Mouse (Mus musculus) hindbrain, embryonic 13.5 days (tissue): ENCODE measurements around the gene Kiz. TPM values are rescaled to one million over a fixed set of nuclear protein-coding genes. Genes with fewer than 3 reads are reported as not detected.

Experiments used
- ATAC-seq: fragments of 200-750 bp; cut with Nextera tagmentation; 2 replicates; pipeline ENCODE4 v1.8.0; 2017; ENCODE audit warnings: moderate TSS enrichment; ENCODE audit not compliant: low FRiP score
- H3K27ac ChIP-seq: fragments of 300-500 bp; sonication (generic); 2 replicates; pipeline ENCODE4 v1.5.1; 2015; ENCODE audit warnings: inconsistent platforms, mild to moderate bottlenecking, moderate library complexity
- H3K27me3 ChIP-seq: fragments of 300-500 bp; sonication (generic); 2 replicates; pipeline ENCODE4 v1.6.1; 2015; ENCODE audit warnings: mild to moderate bottlenecking, inconsistent platforms
- H3K36me3 ChIP-seq: fragments of 300-500 bp; sonication (generic); 2 replicates; pipeline ENCODE4 v1.6.1; 2015; ENCODE audit warnings: mild to moderate bottlenecking, inconsistent platforms
- H3K4me1 ChIP-seq: fragments of 300-500 bp; sonication (generic); replicated peaks from 2 replicates; pipeline ENCODE4 v1.6.1; 2015; ENCODE audit warnings: inconsistent platforms
- H3K4me2 ChIP-seq: fragments of 300-500 bp; sonication (generic); 2 replicates; pipeline ENCODE4 v1.6.1; 2015; ENCODE audit warnings: inconsistent platforms, mild to moderate bottlenecking, moderate library complexity
- H3K4me3 ChIP-seq: fragments of 300-500 bp; sonication (generic); 2 replicates; pipeline ENCODE4 v1.5.1; 2015; ENCODE audit warnings: mild to moderate bottlenecking, inconsistent platforms
- H3K9ac ChIP-seq: fragments of 300-500 bp; sonication (generic); 2 replicates; pipeline ENCODE4 v1.6.1; 2015; ENCODE audit warnings: mild to moderate bottlenecking, inconsistent platforms
- H3K9me3 ChIP-seq: fragments of 300-500 bp; sonication (generic); 2 replicates; pipeline ENCODE4 v1.6.1; 2016; ENCODE audit warnings: inconsistent platforms
- WGBS: fragments of 180-500 bp; shearing (Covaris S2); methylation state at CpG from one replicate; pipeline ENCODE4 v1.1.7; 2015; 5-methylcytosine and 5-hydroxymethylcytosine counted together
- polyA plus RNA-seq: library from polyadenylated mRNA; unstranded; fragments of >200 nt; fragmentation: Nextera tagmentation; extraction: Ambion mirVana; gene quantifications from 2 replicates; pipeline ENCODE4 v1.2.1, GENCODE M21; 2015

Gene Kiz
- polyA plus RNA-seq, 1 experiment from 2014 or later: 28.3 TPM

DNA sequence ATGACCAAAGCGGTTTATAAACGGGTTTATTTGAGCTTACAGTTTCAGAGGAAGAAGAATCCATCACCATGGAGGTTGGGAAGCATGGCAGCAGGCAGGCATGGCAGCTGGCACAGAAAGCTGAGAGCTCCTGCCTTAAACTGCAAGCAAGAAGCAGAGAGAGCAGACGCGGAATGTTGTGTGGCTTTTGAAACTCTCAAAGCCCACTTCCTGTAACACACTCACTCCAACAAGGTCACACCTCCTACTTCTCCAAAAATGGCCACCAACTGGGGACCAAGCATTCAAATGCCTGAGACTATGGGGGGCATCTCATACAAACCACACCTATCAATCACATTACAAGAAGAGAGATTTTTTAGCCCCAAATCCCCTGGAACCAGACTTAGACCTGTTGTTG lies 154.5 kb downstream of the Kiz start:
- Histone ChIP-seq H3K4me1 (peaks cover 22% of the 10 kb centered on the region), H3K4me3 (no peak overlapping the region), H3K4me2 (no peak overlapping the region), H3K9me3 (no peaks in the 10 kb centered on the region), H3K27me3 (no peaks in the 10 kb centered on the region), H3K9ac (no peak overlapping the region), H3K27ac (no peak overlapping the region), H3K36me3 (no peaks in the 10 kb centered on the region; the same call in 1 of the 2 replicates)
- 96% methylated on average over 4 of the region's 4 CpGs for WGBS
- no peak for ATAC-seq

DNA sequence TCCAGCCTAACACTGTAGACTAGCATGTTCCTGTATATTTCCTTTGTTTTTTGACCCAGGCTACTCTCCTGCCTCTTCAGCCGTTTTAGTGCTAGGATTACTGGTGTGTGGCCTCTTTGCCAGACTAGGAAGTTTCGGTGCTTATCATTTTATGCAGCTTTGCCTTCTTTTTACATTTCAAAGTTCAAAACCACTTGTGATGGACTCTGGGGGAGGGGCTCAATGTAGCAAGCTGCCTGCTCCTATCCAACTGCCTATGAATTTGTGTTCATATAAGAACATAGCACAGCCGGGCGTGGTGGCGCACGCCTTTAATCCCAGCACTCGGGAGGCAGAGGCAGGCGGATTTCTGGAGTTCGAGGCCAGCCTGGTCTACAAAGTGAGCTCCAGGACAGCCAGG lies 155.3 kb downstream of the Kiz start:
- WGBS: 97% methylated on average over 9 of the region's 9 CpGs
- H3K27ac ChIP-seq: no peak overlapping the region
- ATAC-seq: no peak

DNA sequence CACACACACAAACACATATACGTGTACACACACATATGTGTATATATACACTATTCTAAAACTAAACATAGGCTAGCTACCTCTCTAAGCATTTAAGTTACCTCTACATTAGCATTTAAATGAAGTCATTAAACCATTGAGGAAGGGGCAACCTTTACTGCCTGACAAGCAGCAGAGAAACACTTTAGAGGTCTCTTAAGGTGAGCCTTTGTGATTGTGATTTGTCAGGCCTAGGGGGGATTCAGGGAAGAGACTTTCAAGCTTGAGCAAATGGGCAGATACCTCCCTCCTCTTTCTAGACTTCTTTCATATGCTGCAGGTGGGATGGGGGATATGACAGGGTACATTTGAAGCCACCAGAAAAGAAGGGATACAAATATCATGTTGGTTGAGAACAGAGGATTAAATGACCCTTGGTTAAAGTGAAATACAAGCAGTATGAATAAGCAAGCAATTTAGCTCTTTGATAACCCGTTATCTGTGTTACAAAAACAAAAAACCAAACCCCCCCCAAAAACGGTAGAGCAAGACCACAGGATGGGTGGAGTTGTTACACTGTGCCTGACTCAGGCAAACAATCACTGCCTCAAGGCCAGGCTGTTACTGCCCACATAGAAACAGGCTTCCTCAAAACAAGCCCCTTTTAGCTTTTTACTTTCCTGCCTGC lies 155.9 kb downstream of the Kiz start:
- H3K27ac ChIP-seq: peak overlapping the region; percentile 98; the same call in 1 of the 2 replicates
- H3K4me2 ChIP-seq: peak overlapping the region; percentile 70
- H3K9me3 ChIP-seq: no peaks in the 10 kb centered on the region
- no peak for ATAC-seq
- no peaks in the 10 kb centered on the region for H3K27me3 ChIP-seq
- H3K4me1 ChIP-seq: peaks cover 30% of the 10 kb centered on the region
- peak overlapping the region; percentile 85 for H3K9ac ChIP-seq
- H3K36me3 ChIP-seq: no peaks in the 10 kb centered on the region; the same call in 1 of the 2 replicates
- 76% methylated on average over 3 of the region's 3 CpGs for WGBS
- peak overlapping the region; percentile 83 for H3K4me3 ChIP-seq

More for the DNA sequence above, 155.3 kb downstream of the Kiz start:
- Histone ChIP-seq H3K36me3 (no peaks in the 10 kb centered on the region; the same call in 1 of the 2 replicates), H3K27me3 (no peaks in the 10 kb centered on the region), H3K4me1 (peaks cover 26% of the 10 kb centered on the region), H3K9me3 (no peaks in the 10 kb centered on the region), H3K4me2 (no peak overlapping the region), H3K4me3 (no peak overlapping the region), H3K9ac (no peak overlapping the region)

GRCm38 (mm10) chr2:147012141-147012622 lies 156.5 kb downstream of the Kiz start:
- H3K27ac ChIP-seq: peak overlapping the region; percentile 98
- no peaks in the 10 kb centered on the region for H3K27me3 ChIP-seq
- H3K4me3 ChIP-seq: peak overlapping the region; percentile 83
- no peaks in the 10 kb centered on the region; the same call in 1 of the 2 replicates for H3K36me3 ChIP-seq
- ATAC-seq: peak; percentile 4; the same call in 1 of the 2 replicates
- 52% methylated on average over 7 of the region's 7 CpGs for WGBS
- peak overlapping the region; percentile 70 for H3K4me2 ChIP-seq
- peak overlapping the region; percentile 85 for H3K9ac ChIP-seq
- H3K4me1 ChIP-seq: peaks cover 31% of the 10 kb centered on the region
- no peaks in the 10 kb centered on the region for H3K9me3 ChIP-seq

GRCm38 (mm10) chr2:147012623-147013184 lies 157.0 kb downstream of the Kiz start, which contains the start of gene Xrn2:
Gene Xrn2 (plus strand): TSS chr2:147012996.
- no peaks in the 10 kb centered on the region for H3K9me3 ChIP-seq
- no peaks in the 10 kb centered on the region; the same call in 1 of the 2 replicates for H3K36me3 ChIP-seq
- under 1% methylated on average over 37 of the region's 37 CpGs for WGBS
- peak within 1 kb of the TSS; percentile 83 for H3K4me3 ChIP-seq
- H3K4me1 ChIP-seq: peaks cover 31% of the 10 kb centered on the region
- peak within 1 kb of the TSS; percentile 85 for H3K9ac ChIP-seq
- H3K27ac ChIP-seq: peak within 1 kb of the TSS; percentile 98
- H3K27me3 ChIP-seq: no peaks in the 10 kb centered on the region
- peak; percentile 97 for ATAC-seq
- H3K4me2 ChIP-seq: peak within 1 kb of the TSS; percentile 70

GRCm38 (mm10) chr2:147013194-147013969 lies 157.7 kb downstream of the Kiz start:
- Histone ChIP-seq H3K4me1 (peaks cover 31% of the 10 kb centered on the region), H3K36me3 (no peaks in the 10 kb centered on the region; the same call in 1 of the 2 replicates), H3K27ac (peak overlapping the region; percentile 98), H3K9me3 (no peaks in the 10 kb centered on the region), H3K27me3 (no peaks in the 10 kb centered on the region), H3K4me3 (peak overlapping the region; percentile 83), H3K9ac (peak overlapping the region; percentile 85), H3K4me2 (peak overlapping the region; percentile 70)
- ATAC-seq: peak; percentile 94
- under 1% methylated on average over 59 of the region's 59 CpGs for WGBS

DNA sequence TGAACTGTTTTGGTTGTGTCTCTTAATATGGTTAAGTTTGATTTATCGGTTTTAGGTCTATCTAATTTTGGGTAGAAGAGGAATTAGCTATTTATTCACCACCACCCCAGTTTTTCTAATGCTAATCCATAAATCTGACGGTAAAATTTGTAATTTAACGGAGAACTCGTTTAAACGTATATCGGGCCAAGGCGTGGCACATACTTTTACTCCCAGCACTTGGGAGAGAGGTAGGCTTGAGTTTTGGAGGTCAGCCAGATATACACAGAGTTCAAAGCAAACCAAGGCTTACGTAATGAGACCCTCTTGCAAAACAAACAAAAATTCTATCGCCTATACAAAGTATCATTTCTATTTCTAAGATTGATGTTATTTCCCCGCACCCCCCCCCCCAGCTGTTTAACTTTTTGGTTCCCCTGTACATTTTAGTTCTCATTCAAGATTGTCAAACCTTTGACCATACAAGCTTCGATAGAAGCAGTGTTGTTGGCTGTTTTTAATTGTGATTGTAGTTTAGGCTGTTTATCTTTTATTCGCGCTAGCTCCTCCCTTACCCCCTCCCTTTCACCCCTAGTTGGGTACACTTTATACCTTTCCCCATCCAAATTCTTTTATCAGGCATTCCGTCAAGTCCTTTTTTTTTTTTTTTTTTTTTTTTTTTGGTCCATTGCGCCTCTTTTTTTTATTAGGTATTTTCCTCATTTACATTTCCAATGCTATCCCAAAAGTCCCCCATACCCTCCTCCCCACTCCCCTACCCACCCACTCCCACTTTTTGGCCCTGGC lies 158.6 kb downstream of the Kiz start:
- Histone ChIP-seq H3K4me3 (peak overlapping the region; percentile 83), H3K27ac (peak overlapping the region; percentile 98), H3K4me1 (peaks cover 31% of the 10 kb centered on the region), H3K9me3 (no peaks in the 10 kb centered on the region), H3K9ac (peak overlapping the region; percentile 85), H3K27me3 (no peaks in the 10 kb centered on the region), H3K36me3 (no peaks in the 10 kb centered on the region; the same call in 1 of the 2 replicates), H3K4me2 (peak overlapping the region; percentile 70)
- no peak for ATAC-seq
- WGBS: 32% methylated on average over 15 of the region's 15 CpGs

Other genes with a start within 250 kb of the Kiz start
- gene Xrn2, start 157.1 kb downstream of the Kiz start, polyA plus RNA-seq: 75.6 and 77.8 TPM in 2 replicates
- gene Nkx2-4, start 229.6 kb downstream of the Kiz start, polyA plus RNA-seq: not detected in 2 replicates